Comparison of ENCODE assay signal across 8 mouse cellular contexts in the genomic region with DNA sequence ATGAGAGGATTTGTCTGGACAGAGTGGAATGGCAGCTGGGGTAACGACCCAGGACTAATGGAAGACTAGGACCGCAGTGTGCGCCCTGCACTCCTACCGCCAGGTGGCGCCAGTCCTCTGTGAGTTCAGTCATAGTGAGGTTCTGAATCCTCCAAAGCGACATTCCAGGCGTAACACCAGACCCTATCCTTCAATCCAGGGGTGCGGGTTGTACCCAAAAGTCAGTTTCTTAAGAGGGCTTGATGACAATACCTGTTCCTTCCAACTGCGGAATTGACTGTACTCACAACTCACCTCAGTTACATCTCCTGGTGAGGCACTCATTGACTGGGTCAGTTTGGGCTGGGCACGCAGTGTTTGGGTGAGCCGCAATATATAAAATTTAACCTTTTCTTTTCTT. TPM values are rescaled to one million over a fixed set of nuclear protein-coding genes. Genes with fewer than 3 reads are reported as not detected.
DNase-seq lines count a peak whose midpoint lies in the region; ATAC-seq and TF ChIP-seq lines count a peak whose summit lies in the region.

No protein-coding gene starts in this region.

- H3K27me3 ChIP-seq in embryonic facial prominence, embryonic 15.5 days = no peaks in the 10 kb centered on the region
- H3K27me3 ChIP-seq in heart, postnatal 0 days (ENCODE audit: control insufficient read depth, insufficient read depth, low read length) = no peaks in the 10 kb centered on the region
- H3K27me3 ChIP-seq in liver, postnatal 0 days (ENCODE audit: insufficient read depth, low read length) = no peaks in the 10 kb centered on the region
- H3K27me3 ChIP-seq in neural tube, embryonic 13.5 days = no peaks in the 10 kb centered on the region

- H3K4me3 ChIP-seq in bone marrow macrophage, adult 2 months (ENCODE audit: insufficient read depth, low read length) = no peak overlapping the region
- no peak overlapping the region for H3K4me3 ChIP-seq in embryonic facial prominence, embryonic 15.5 days (replicated peaks)
- H3K4me3 ChIP-seq in heart, postnatal 0 days (ENCODE audit: low read depth, low read length) = no peak overlapping the region
- no peak overlapping the region for H3K4me3 ChIP-seq in liver, postnatal 0 days (ENCODE audit: low read depth, low read length)
- no peak overlapping the region for H3K4me3 ChIP-seq in neural tube, embryonic 13.5 days

- TF ChIP-seq EP300 in heart, postnatal 0 days (IDR thresholded peaks at IDR 0.05; ENCODE audit: low read depth) = no peak
- TF ChIP-seq EP300 in liver, postnatal 0 days (IDR thresholded peaks at IDR 0.05; ENCODE audit: low read depth) = no peak

- TF ChIP-seq POLR2A in bone marrow macrophage, adult 2 months (IDR thresholded peaks at IDR 0.05; ENCODE audit: borderline replicate concordance, low read depth, low read length) = no peak

- H3K27ac ChIP-seq in bone marrow macrophage, adult 2 months (ENCODE audit: insufficient read depth, low read depth, low read length) = no peak overlapping the region
- H3K27ac ChIP-seq in embryonic facial prominence, embryonic 15.5 days (replicated peaks) = no peak overlapping the region
- H3K27ac ChIP-seq in heart, postnatal 0 days (ENCODE audit: low read depth) = no peak overlapping the region
- H3K27ac ChIP-seq in liver, postnatal 0 days (ENCODE audit: low read depth) = no peak overlapping the region
- no peak overlapping the region for H3K27ac ChIP-seq in neural tube, embryonic 13.5 days (replicated peaks)

- DNase-seq in heart, postnatal 0 days (ENCODE audit: low spot score) = peak; percentile 77
- peak; percentile 85 for DNase-seq in kidney, postnatal 14 days
- DNase-seq in liver, postnatal 0 days = peak; percentile 91
- DNase-seq in testis, postnatal 14 days (ENCODE audit: low spot score) = peak; percentile 69

- H3K9me3 ChIP-seq in embryonic facial prominence, embryonic 15.5 days (replicated peaks) = no peaks in the 10 kb centered on the region
- no peaks in the 10 kb centered on the region for H3K9me3 ChIP-seq in heart, postnatal 0 days (replicated peaks; ENCODE audit: control insufficient read depth, low read length)
- H3K9me3 ChIP-seq in liver, postnatal 0 days (ENCODE audit: low read length) = no peaks in the 10 kb centered on the region
- no peaks in the 10 kb centered on the region for H3K9me3 ChIP-seq in neural tube, embryonic 13.5 days

- ATAC-seq in CD4-positive, CD25-positive, alpha-beta regulatory T cell, adult 4 months = peak; percentile 82
- ATAC-seq in embryonic facial prominence, embryonic 15.5 days (ENCODE audit: insufficient number of reproducible peaks, low FRiP score, low TSS enrichment, low read depth) = peak; percentile 75
- peak; percentile 84 for ATAC-seq in heart, postnatal 0 days (ENCODE audit: insufficient read depth, low read depth)
- peak; percentile 90 for ATAC-seq in liver, postnatal 0 days
- ATAC-seq in neural tube, embryonic 13.5 days (ENCODE audit: low read depth) = peak; percentile 88

- no peaks in the 10 kb centered on the region for H3K36me3 ChIP-seq in embryonic facial prominence, embryonic 15.5 days
- no peaks in the 10 kb centered on the region for H3K36me3 ChIP-seq in heart, postnatal 0 days (replicated peaks; ENCODE audit: control insufficient read depth, insufficient read depth, low read length)
- H3K36me3 ChIP-seq in liver, postnatal 0 days (replicated peaks; ENCODE audit: insufficient read depth, low read length) = no peaks in the 10 kb centered on the region
- no peaks in the 10 kb centered on the region for H3K36me3 ChIP-seq in neural tube, embryonic 13.5 days

- no peak overlapping the region for H3K9ac ChIP-seq in embryonic facial prominence, embryonic 15.5 days
- H3K9ac ChIP-seq in heart, postnatal 0 days (replicated peaks; ENCODE audit: low read depth, low read length) = no peak overlapping the region
- no peak overlapping the region for H3K9ac ChIP-seq in liver, postnatal 0 days (replicated peaks)
- no peak overlapping the region for H3K9ac ChIP-seq in neural tube, embryonic 13.5 days

- 19% methylated on average over 11 of the region's 11 CpGs for WGBS in embryonic facial prominence, embryonic 15.5 days
- 19% methylated on average over 11 of the region's 11 CpGs for WGBS in heart, postnatal 0 days
- 18% methylated on average over 11 of the region's 11 CpGs for WGBS in liver, postnatal 0 days (ENCODE audit: insufficient replicate concordance)
- WGBS in neural tube, embryonic 13.5 days = 17% methylated on average over 11 of the region's 11 CpGs

- H3K4me2 ChIP-seq in embryonic facial prominence, embryonic 15.5 days (replicated peaks) = no peak overlapping the region
- H3K4me2 ChIP-seq in heart, postnatal 0 days (ENCODE audit: low read depth, low read length) = no peak overlapping the region
- H3K4me2 ChIP-seq in liver, postnatal 0 days (ENCODE audit: low read depth, low read length) = peak overlapping the region; percentile 40; the same call in 1 of the 2 replicates
- H3K4me2 ChIP-seq in neural tube, embryonic 13.5 days = no peak overlapping the region

- peak; percentile 96 for TF ChIP-seq CTCF in bone marrow macrophage, adult 2 months (IDR thresholded peaks at IDR 0.05; ENCODE audit: low read depth, low read length)
- peak; percentile 96 for TF ChIP-seq CTCF in heart, postnatal 0 days (IDR thresholded peaks at IDR 0.05; ENCODE audit: low read depth)
- TF ChIP-seq CTCF in liver, postnatal 0 days (IDR thresholded peaks at IDR 0.05; ENCODE audit: low read depth) = peak; percentile 100

- no peaks in the 10 kb centered on the region for H3K4me1 ChIP-seq in bone marrow macrophage, adult 2 months (ENCODE audit: control insufficient read depth, insufficient read depth, low read length)
- 0 out of 2 replicates have a peak, but pooled peaks cover 2% of the 10 kb centered on the region for H3K4me1 ChIP-seq in embryonic facial prominence, embryonic 15.5 days
- H3K4me1 ChIP-seq in heart, postnatal 0 days (ENCODE audit: control insufficient read depth, insufficient read depth) = no peaks in the 10 kb centered on the region
- no peaks in the 10 kb centered on the region for H3K4me1 ChIP-seq in liver, postnatal 0 days (ENCODE audit: insufficient read depth)
- H3K4me1 ChIP-seq in neural tube, embryonic 13.5 days (replicated peaks) = no peaks in the 10 kb centered on the region

RNA-seq across cellular contexts. Expression of a gene that starts 9.2 kb away (rescaled TPM):
- polyA plus RNA-seq in CD4-positive, CD25-positive, alpha-beta regulatory T cell, adult 4 months (2017; shearing (Covaris generic)) = not detected
- not detected in 2 replicates for polyA plus RNA-seq in bone marrow macrophage, adult 2 months (2012; ENCODE audit: insufficient read depth, insufficient read length, missing spikeins)
- polyA plus RNA-seq in embryonic facial prominence, embryonic 15.5 days (2015; fragmentation: Nextera tagmentation; extraction: Ambion mirVana) = 0.13 and 0.17 TPM in 2 replicates
- total RNA-seq in heart, postnatal 0 days (2014; rRNA removed; ENCODE audit: low replicate concordance) = 0.31 TPM in 1 of 2 replicates, not detected in the other
- polyA plus RNA-seq in heart, postnatal 0 days (2015; fragmentation: Nextera tagmentation; extraction: Ambion mirVana) = not detected in 2 replicates
- not detected in 2 replicates for polyA plus RNA-seq in liver, postnatal 0 days (2015; fragmentation: Nextera tagmentation; extraction: Ambion mirVana)
- 2.8 and 2.9 TPM in 2 replicates for polyA plus RNA-seq in neural tube, embryonic 13.5 days (2015; fragmentation: Nextera tagmentation; extraction: Ambion mirVana)

RNA-seq across cellular contexts. Expression of a gene that starts 20.6 kb away (rescaled TPM):
- 10 to 100 TPM; 23.1 to 29.8 TPM for polyA plus RNA-seq in CD4-positive, CD25-positive, alpha-beta regulatory T cell, adult 4 months (2017; shearing (Covaris generic))
- 144 and 157 TPM in 2 replicates for polyA plus RNA-seq in bone marrow macrophage, adult 2 months (2012; ENCODE audit: insufficient read depth, insufficient read length, missing spikeins)
- 18.5 and 18.6 TPM in 2 replicates for polyA plus RNA-seq in embryonic facial prominence, embryonic 15.5 days (2015; fragmentation: Nextera tagmentation; extraction: Ambion mirVana)
- total RNA-seq in heart, postnatal 0 days (2014; rRNA removed; ENCODE audit: low replicate concordance) = 50.2 and 50.6 TPM in 2 replicates
- polyA plus RNA-seq in heart, postnatal 0 days (2015; fragmentation: Nextera tagmentation; extraction: Ambion mirVana) = 15.1 and 15.4 TPM in 2 replicates
- polyA plus RNA-seq in liver, postnatal 0 days (2015; fragmentation: Nextera tagmentation; extraction: Ambion mirVana) = 8.6 and 10.8 TPM in 2 replicates
- 12.3 and 12.9 TPM in 2 replicates for polyA plus RNA-seq in neural tube, embryonic 13.5 days (2015; fragmentation: Nextera tagmentation; extraction: Ambion mirVana)
